Mouse (Mus musculus) WW6 (cell line): ENCODE measurements around the gene Ptprg.

Source experiments
- DNase-seq: peaks from one replicate; pipeline ENCODE4 v3.0.0-alpha.2; 2013; ENCODE audit warnings: low read depth, low spot score

The Ptprg gene

GRCm38 (mm10) chr14:12143941-12144485, 590.7 kb downstream of the Ptprg start:
- DNase-seq: no peak

GRCm38 (mm10) chr14:12145919-12146318, 592.6 kb downstream of the Ptprg start:
- DNase-seq: no peak

GRCm38 (mm10) chr14:12149529-12149928, 596.2 kb downstream of the Ptprg start:
- DNase-seq: no peak

GRCm38 (mm10) chr14:12151927-12152326, 598.6 kb downstream of the Ptprg start:
- no peak for DNase-seq

GRCm38 (mm10) chr14:12152748-12153147, 599.4 kb downstream of the Ptprg start:
- no peak for DNase-seq

- no peak for DNase-seq
These were observed 600.3 kb downstream of the Ptprg start for GRCm38 (mm10) chr14:12153599-12153998.

GRCm38 (mm10) chr14:12161738-12162310, 608.5 kb downstream of the Ptprg start:
- DNase-seq: no peak

GRCm38 (mm10) chr14:12162331-12162854, 609.1 kb downstream of the Ptprg start:
- DNase-seq: no peak

GRCm38 (mm10) chr14:12163196-12163595, 609.9 kb downstream of the Ptprg start:
- DNase-seq: no peak

- DNase-seq: no peak
These were observed 613.9 kb downstream of the Ptprg start for GRCm38 (mm10) chr14:12167215-12167614.

GRCm38 (mm10) chr14:12167651-12168050, 614.3 kb downstream of the Ptprg start:
- DNase-seq: no peak

GRCm38 (mm10) chr14:12177436-12177835, 624.1 kb downstream of the Ptprg start:
- DNase-seq: no peak

- DNase-seq: no peak
These were observed 625.3 kb downstream of the Ptprg start for GRCm38 (mm10) chr14:12178645-12179044.

- no peak for DNase-seq
These were observed 626.8 kb downstream of the Ptprg start for GRCm38 (mm10) chr14:12180116-12180515.

- no peak for DNase-seq
These were observed 631.7 kb downstream of the Ptprg start for GRCm38 (mm10) chr14:12185040-12185439.

- no peak for DNase-seq
These were observed 635.0 kb downstream of the Ptprg start for GRCm38 (mm10) chr14:12188352-12188751.

- DNase-seq: no peak
These were observed 635.9 kb downstream of the Ptprg start for GRCm38 (mm10) chr14:12189266-12189665.

- no peak for DNase-seq
These were observed 636.6 kb downstream of the Ptprg start for GRCm38 (mm10) chr14:12189717-12190600.

- no peak for DNase-seq
These were observed 637.7 kb downstream of the Ptprg start for GRCm38 (mm10) chr14:12191076-12191475.

GRCm38 (mm10) chr14:12198735-12199134, 645.4 kb downstream of the Ptprg start:
- DNase-seq: no peak

- no peak for DNase-seq
These were observed 646.9 kb downstream of the Ptprg start for GRCm38 (mm10) chr14:12199956-12200950.
